Mouse (Mus musculus): ENCODE measurements at regions not wholly inside any gene's neighbourhood (a gene's known extent, or its start where the extent isn't known, plus 50 kb on each side); places are given as distances from the start of the nearest gene placed in this dataset.
A peak's percentile ranks its signal among the peaks of the same experiment; 100 is the strongest.
"Not testable (repeated sequence)": the region's sequence is repeated elsewhere in the genome, so short reads cannot be mapped to it uniquely, and the experiment has no call there.

GRCm38 (mm10) chrX:35791273-35791672 is 97.4 kb upstream of the Dock11 start:
- no peak for TF ChIP-seq CTCF (conservative IDR thresholded peaks at IDR 0.05)
- no peak for DNase-seq (ENCODE audit: low spot score in 2 of 2)
- no peak overlapping the region for H3K27ac ChIP-seq
- no peak overlapping the region for H3K4me3 ChIP-seq

- DNase-seq (ENCODE audit: low spot score in 2 of 2): peak in 1 of 2 experiments; percentile 2
- peak; percentile 62 for TF ChIP-seq CTCF (conservative IDR thresholded peaks at IDR 0.05)
- Histone ChIP-seq H3K27ac (no peak overlapping the region), H3K4me3 (no peak overlapping the region)
These were observed 75.4 kb upstream of the Dock11 start for GRCm38 (mm10) chrX:35813206-35813605.

GRCm38 (mm10) chrX:35834411-35834810 is 54.2 kb upstream of the Dock11 start:
- DNase-seq (ENCODE audit: low spot score in 2 of 2): peak in 1 of 2 experiments; percentile 35
- peak; percentile 70 for TF ChIP-seq CTCF (conservative IDR thresholded peaks at IDR 0.05)
- not testable (repeated sequence) for H3K27ac ChIP-seq, H3K4me3 ChIP-seq

- no peak for DNase-seq (ENCODE audit: low spot score in 2 of 2)
- Histone ChIP-seq H3K4me3 (no peak overlapping the region), H3K27ac (no peak overlapping the region)
- TF ChIP-seq CTCF (conservative IDR thresholded peaks at IDR 0.05): no peak
These were observed 50.6 kb upstream of the Dock11 start for GRCm38 (mm10) chrX:35838064-35838463.

Data from layer of hippocampus, adult 2 months (tissue).